Mouse (Mus musculus) layer of hippocampus, adult 9-10 months (tissue): ENCODE data around the gene Gm21858.
"Not testable (repeated sequence)": the region's sequence is repeated elsewhere in the genome, so short reads cannot be mapped to it uniquely, and the experiment has no call there.

Source experiments
- DNase-seq: peaks from one replicate; pipeline ENCODE4 v3.0.0; 2022; ENCODE audit warnings: low spot score

Gene Gm21858

GRCm38 (mm10) chrY:55731456-55731855 lies at the start of gene Gm21858:
TSS of gene Gm21858 (plus strand) at chrY:55731756.
- DNase-seq, result not testable (repeated sequence)
